Mouse (Mus musculus): ENCODE measurements around the gene Gfi1b. TPM values are rescaled to one million over a fixed set of nuclear protein-coding genes. Genes with fewer than 3 reads are reported as not detected.

Gfi1b gene
- polyA plus RNA-seq, 1 experiment from 2014 or later = 0.80 TPM

GRCm38 (mm10) chr2:28607341-28608165 is 14.2 kb downstream of the Gfi1b start:
- H3K27me3 ChIP-seq (ENCODE audit: control insufficient read depth, insufficient read depth, low read depth, low read length) = no peaks in the 10 kb centered on the region
- no peaks in the 10 kb centered on the region for H3K9me3 ChIP-seq (ENCODE audit: control insufficient read depth, low read length)
- no peaks in the 10 kb centered on the region for H3K4me1 ChIP-seq (replicated peaks; ENCODE audit: control insufficient read depth, insufficient read depth, low read length)
- no peak for ATAC-seq (ENCODE audit: low read depth)
- H3K36me3 ChIP-seq (ENCODE audit: control insufficient read depth, insufficient read depth, low read length) = no peaks in the 10 kb centered on the region
- WGBS = 42% methylated on average over 10 of the region's 10 CpGs
- no peak overlapping the region for H3K9ac ChIP-seq (ENCODE audit: low read length)
- no peak overlapping the region for H3K4me2 ChIP-seq (ENCODE audit: low read depth, low read length)
- H3K27ac ChIP-seq (ENCODE audit: low read length) = no peak overlapping the region
- H3K4me3 ChIP-seq (ENCODE audit: low read length) = no peak overlapping the region

- H3K27me3 ChIP-seq (ENCODE audit: control insufficient read depth, insufficient read depth, low read depth, low read length) = no peaks in the 10 kb centered on the region
- ATAC-seq (ENCODE audit: low read depth) = no peak
- no peak overlapping the region for H3K4me2 ChIP-seq (ENCODE audit: low read depth, low read length)
- no peak overlapping the region for H3K9ac ChIP-seq (ENCODE audit: low read length)
- WGBS = 59% methylated on average over 8 of the region's 8 CpGs
- H3K9me3 ChIP-seq (ENCODE audit: control insufficient read depth, low read length) = no peaks in the 10 kb centered on the region
- H3K36me3 ChIP-seq (ENCODE audit: control insufficient read depth, insufficient read depth, low read length) = no peaks in the 10 kb centered on the region
- H3K4me3 ChIP-seq (ENCODE audit: low read length) = no peak overlapping the region
- H3K27ac ChIP-seq (ENCODE audit: low read length) = no peak overlapping the region
- no peaks in the 10 kb centered on the region for H3K4me1 ChIP-seq (replicated peaks; ENCODE audit: control insufficient read depth, insufficient read depth, low read length)
These were observed 15.0 kb downstream of the Gfi1b start for GRCm38 (mm10) chr2:28606601-28607340.

- no peak overlapping the region for H3K27ac ChIP-seq (ENCODE audit: low read length)
- H3K27me3 ChIP-seq (ENCODE audit: control insufficient read depth, insufficient read depth, low read depth, low read length) = no peaks in the 10 kb centered on the region
- H3K36me3 ChIP-seq (ENCODE audit: control insufficient read depth, insufficient read depth, low read length) = no peaks in the 10 kb centered on the region
- ATAC-seq (ENCODE audit: low read depth) = no peak
- WGBS = 64% methylated on average over 14 of the region's 14 CpGs
- no peaks in the 10 kb centered on the region for H3K9me3 ChIP-seq (ENCODE audit: control insufficient read depth, low read length)
- no peak overlapping the region for H3K9ac ChIP-seq (ENCODE audit: low read length)
- H3K4me1 ChIP-seq (replicated peaks; ENCODE audit: control insufficient read depth, insufficient read depth, low read length) = no peaks in the 10 kb centered on the region
- H3K4me2 ChIP-seq (ENCODE audit: low read depth, low read length) = no peak overlapping the region
- H3K4me3 ChIP-seq (ENCODE audit: low read length) = no peak overlapping the region
These were observed 15.8 kb downstream of the Gfi1b start for GRCm38 (mm10) chr2:28605789-28606541.

- no peak overlapping the region for H3K4me3 ChIP-seq (ENCODE audit: low read length)
- H3K36me3 ChIP-seq (ENCODE audit: control insufficient read depth, insufficient read depth, low read length) = no peaks in the 10 kb centered on the region
- H3K27ac ChIP-seq (ENCODE audit: low read length) = no peak overlapping the region
- H3K4me2 ChIP-seq (ENCODE audit: low read depth, low read length) = no peak overlapping the region
- 84% methylated on average over 5 of the region's 5 CpGs for WGBS
- H3K9ac ChIP-seq (ENCODE audit: low read length) = no peak overlapping the region
- H3K4me1 ChIP-seq (replicated peaks; ENCODE audit: control insufficient read depth, insufficient read depth, low read length) = no peaks in the 10 kb centered on the region
- H3K9me3 ChIP-seq (ENCODE audit: control insufficient read depth, low read length) = no peaks in the 10 kb centered on the region
- no peak for ATAC-seq (ENCODE audit: low read depth)
- no peaks in the 10 kb centered on the region for H3K27me3 ChIP-seq (ENCODE audit: control insufficient read depth, insufficient read depth, low read depth, low read length)
These were observed 18.2 kb downstream of the Gfi1b start for GRCm38 (mm10) chr2:28603542-28603941.

GRCm38 (mm10) chr2:28601720-28602590 is 19.8 kb downstream of the Gfi1b start:
- H3K27ac ChIP-seq (ENCODE audit: low read length) = no peak overlapping the region
- no peak overlapping the region for H3K4me2 ChIP-seq (ENCODE audit: low read depth, low read length)
- no peaks in the 10 kb centered on the region for H3K4me1 ChIP-seq (replicated peaks; ENCODE audit: control insufficient read depth, insufficient read depth, low read length)
- ATAC-seq (ENCODE audit: low read depth) = no peak
- no peaks in the 10 kb centered on the region for H3K36me3 ChIP-seq (ENCODE audit: control insufficient read depth, insufficient read depth, low read length)
- no peak overlapping the region for H3K9ac ChIP-seq (ENCODE audit: low read length)
- H3K4me3 ChIP-seq (ENCODE audit: low read length) = no peak overlapping the region
- 42% methylated on average over 12 of the region's 12 CpGs for WGBS
- no peaks in the 10 kb centered on the region for H3K9me3 ChIP-seq (ENCODE audit: control insufficient read depth, low read length)
- H3K27me3 ChIP-seq (ENCODE audit: control insufficient read depth, insufficient read depth, low read depth, low read length) = no peaks in the 10 kb centered on the region

GRCm38 (mm10) chr2:28599569-28599900 is 22.2 kb downstream of the Gfi1b start:
- 62% methylated on average over 6 of the region's 6 CpGs for WGBS
- no peaks in the 10 kb centered on the region for H3K27me3 ChIP-seq (ENCODE audit: control insufficient read depth, insufficient read depth, low read depth, low read length)
- no peak overlapping the region for H3K4me3 ChIP-seq (ENCODE audit: low read length)
- no peaks in the 10 kb centered on the region for H3K36me3 ChIP-seq (ENCODE audit: control insufficient read depth, insufficient read depth, low read length)
- H3K9ac ChIP-seq (ENCODE audit: low read length) = no peak overlapping the region
- ATAC-seq (ENCODE audit: low read depth) = no peak
- no peak overlapping the region for H3K27ac ChIP-seq (ENCODE audit: low read length)
- no peaks in the 10 kb centered on the region for H3K4me1 ChIP-seq (replicated peaks; ENCODE audit: control insufficient read depth, insufficient read depth, low read length)
- H3K9me3 ChIP-seq (ENCODE audit: control insufficient read depth, low read length) = no peaks in the 10 kb centered on the region
- H3K4me2 ChIP-seq (ENCODE audit: low read depth, low read length) = no peak overlapping the region

GRCm38 (mm10) chr2:28598692-28599568 is 22.9 kb downstream of the Gfi1b start:
- ATAC-seq (ENCODE audit: low read depth) = no peak
- no peak overlapping the region for H3K4me3 ChIP-seq (ENCODE audit: low read length)

More at GRCm38 (mm10) chr2:28598692-28599568, 22.9 kb downstream of the Gfi1b start:
- no peak overlapping the region for H3K4me2 ChIP-seq (ENCODE audit: low read depth, low read length)
- 51% methylated on average over 12 of the region's 12 CpGs for WGBS
- H3K9ac ChIP-seq (ENCODE audit: low read length) = no peak overlapping the region
- no peaks in the 10 kb centered on the region for H3K4me1 ChIP-seq (replicated peaks; ENCODE audit: control insufficient read depth, insufficient read depth, low read length)
- no peaks in the 10 kb centered on the region for H3K36me3 ChIP-seq (ENCODE audit: control insufficient read depth, insufficient read depth, low read length)
- no peaks in the 10 kb centered on the region for H3K9me3 ChIP-seq (ENCODE audit: control insufficient read depth, low read length)
- H3K27ac ChIP-seq (ENCODE audit: low read length) = no peak overlapping the region
- H3K27me3 ChIP-seq (ENCODE audit: control insufficient read depth, insufficient read depth, low read depth, low read length) = no peaks in the 10 kb centered on the region
